Mouse (Mus musculus) adrenal gland, adult 8-10 months (tissue): ENCODE data around the gene Mylk3. TPM values are rescaled to one million over a fixed set of nuclear protein-coding genes. Genes with fewer than 3 reads are reported as not detected.

Source experiments
- DNase-seq: peaks from one replicate; pipeline ENCODE4 v3.0.0; 2022
- total RNA-seq, 4 experiments: library from RNA; stranded (reverse); gene quantifications; 2 replicates each; pipeline ENCODE4 v1.2.4; 2022

Gene Mylk3
- total RNA-seq, 4 experiments from 2014 or later: 0.16 to 1.8 (median 0.60) TPM

DNA sequence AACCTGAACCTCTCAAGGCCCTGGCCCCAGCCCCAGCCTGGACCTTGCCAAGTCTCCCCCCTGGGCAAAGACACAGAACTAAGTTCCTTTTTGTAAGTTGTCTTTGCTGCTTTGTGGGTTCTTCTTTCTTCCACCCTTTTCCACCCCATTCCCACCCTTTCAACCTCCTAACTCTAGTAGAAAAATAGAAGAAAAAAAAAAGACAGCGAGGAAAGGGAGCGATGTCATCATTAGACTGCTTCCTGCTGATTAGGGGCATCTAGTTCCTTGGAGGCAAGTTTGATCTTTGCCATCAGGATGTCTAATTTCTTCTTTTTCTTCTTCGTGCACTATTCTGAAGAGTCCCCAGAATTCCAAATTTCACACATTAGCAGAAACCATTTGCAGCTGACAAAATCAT is 73.1 kb downstream of the Mylk3 start:
- DNase-seq: no peak

GRCm38 (mm10) chr8:85311743-85312142 is 74.4 kb downstream of the Mylk3 start:
- no peak for DNase-seq

GRCm38 (mm10) chr8:85308564-85308963 is 77.6 kb downstream of the Mylk3 start:
- DNase-seq: no peak

GRCm38 (mm10) chr8:85303531-85303930 is 82.6 kb downstream of the Mylk3 start:
- no peak for DNase-seq

GRCm38 (mm10) chr8:85302931-85303330 is 83.2 kb downstream of the Mylk3 start:
- no peak for DNase-seq

- no peak for DNase-seq
These were observed 84.2 kb downstream of the Mylk3 start for GRCm38 (mm10) chr8:85301941-85302340.

- DNase-seq: peak; percentile 92
These were observed 86.6 kb downstream of the Mylk3 start, which contains the start of the genes Orc6 and Vps35 for GRCm38 (mm10) chr8:85299434-85300077. Gene Orc6, plus strand, starts transcription at chr8:85299632. Gene Vps35, minus strand, starts transcription at chr8:85299802.

- no peak for DNase-seq
These were observed 87.3 kb downstream of the Mylk3 start for GRCm38 (mm10) chr8:85298600-85299433.

- no peak for DNase-seq
These were observed 99.3 kb downstream of the Mylk3 start for GRCm38 (mm10) chr8:85286846-85287245.

Other genes with a start within 250 kb of the Mylk3 start
- gene Cks1brt, start 234.4 kb downstream of the Mylk3 start, total RNA-seq: not detected
- not detected for gene Olfr371, start 160.4 kb downstream of the Mylk3 start, total RNA-seq
- 10 to 100 TPM; 11.2 to 16.0 (median 14.5) TPM for gene Orc6, start 86.7 kb downstream of the Mylk3 start, total RNA-seq
- gene Vps35, start 86.5 kb downstream of the Mylk3 start, total RNA-seq: 100 to 1,000 TPM in 2 of 4 experiments, 10 to 100 TPM in 2; 94.1 to 113 (median 105) TPM
- 10 to 100 TPM; 21.4 to 45.0 (median 27.9) TPM for gene 4921524J17Rik, start 46.5 kb upstream of the Mylk3 start, total RNA-seq
- gene Gpt2, start 106.2 kb upstream of the Mylk3 start, total RNA-seq: 100 to 1,000 TPM in 2 of 4 experiments, 10 to 100 TPM in 2; 68.2 to 344 (median 173) TPM
- gene Dnaja2, start 169.0 kb upstream of the Mylk3 start, total RNA-seq: 100 to 1,000 TPM; 180 to 205 (median 187) TPM